Mouse (Mus musculus) hindbrain, embryonic 10.5 days (tissue): ENCODE measurements at regions not wholly inside any gene's neighbourhood (a gene's known extent, or its start where the extent isn't known, plus 50 kb on each side); places are given as distances from the start of the nearest gene placed in this dataset.

Source experiments
- DNase-seq: peaks from one replicate; pipeline ENCODE4 v3.0.0-alpha.2; 2017; ENCODE audit warnings: low spot score
- H3K27ac ChIP-seq: fragments of 300-500 bp; sonication (generic); 2 replicates; pipeline ENCODE4 v1.5.1; 2016; ENCODE audit warnings: mild to moderate bottlenecking, moderate library complexity
- H3K27me3 ChIP-seq: fragments of 300-500 bp; sonication (generic); 2 replicates; pipeline ENCODE4 v1.6.1; 2016; ENCODE audit warnings: mild to moderate bottlenecking; ENCODE audit not compliant: poor library complexity, insufficient read depth, severe bottlenecking
- H3K36me3 ChIP-seq: fragments of 300-500 bp; sonication (generic); 2 replicates; pipeline ENCODE4 v1.6.1; 2016; ENCODE audit warnings: mild to moderate bottlenecking, moderate library complexity
- H3K4me1 ChIP-seq: fragments of 300-500 bp; sonication (generic); replicated peaks from 2 replicates; pipeline ENCODE4 v1.6.1; 2016; ENCODE audit warnings: mild to moderate bottlenecking
- H3K4me3 ChIP-seq: fragments of 300-500 bp; sonication (generic); 2 replicates; pipeline ENCODE4 v1.5.1; 2016; ENCODE audit warnings: mild to moderate bottlenecking, moderate library complexity
- H3K9me3 ChIP-seq: fragments of 300-500 bp; sonication (generic); 2 replicates; pipeline ENCODE4 v1.6.1; 2016; ENCODE audit warnings: mild to moderate bottlenecking, moderate library complexity
- WGBS: fragments of 180-500 bp; shearing (Covaris S2); methylation state at CpG from one replicate; pipeline ENCODE4 v1.1.7; 2016; 5-methylcytosine and 5-hydroxymethylcytosine counted together

GRCm38 (mm10) chr2:51682177-51682576 lies 54.9 kb downstream of the Tas2r134 start:
- 81% methylated on average over 6 of the region's 6 CpGs for WGBS
- Histone ChIP-seq H3K36me3 (no peaks in the 10 kb centered on the region), H3K4me1 (peaks cover 18% of the 10 kb centered on the region; the same call in 1 of the 2 replicates), H3K9me3 (no peaks in the 10 kb centered on the region), H3K27me3 (no peaks in the 10 kb centered on the region), H3K27ac (0 out of 2 replicates have a peak overlapping the region, but pooled peaks have one; percentile 30), H3K4me3 (no peak overlapping the region)
- no peak for DNase-seq

GRCm38 (mm10) chr2:51682745-51683144 lies 55.4 kb downstream of the Tas2r134 start:
- no peaks in the 10 kb centered on the region for H3K9me3 ChIP-seq
- H3K4me1 ChIP-seq = peaks cover 18% of the 10 kb centered on the region; the same call in 1 of the 2 replicates
- WGBS = 92% methylated on average over 4 of the region's 4 CpGs
- H3K27ac ChIP-seq = no peak overlapping the region
- no peak for DNase-seq
- no peaks in the 10 kb centered on the region for H3K27me3 ChIP-seq
- H3K36me3 ChIP-seq = no peaks in the 10 kb centered on the region
- H3K4me3 ChIP-seq = no peak overlapping the region

- Histone ChIP-seq H3K4me1 (0 out of 2 replicates have a peak, but pooled peaks cover 2% of the 10 kb centered on the region), H3K27ac (no peak overlapping the region), H3K36me3 (no peaks in the 10 kb centered on the region), H3K4me3 (no peak overlapping the region), H3K9me3 (no peaks in the 10 kb centered on the region), H3K27me3 (no peaks in the 10 kb centered on the region)
- DNase-seq = no peak
- 82% methylated on average over 5 of the region's 5 CpGs for WGBS
These were observed 77.8 kb downstream of the Tas2r134 start for GRCm38 (mm10) chr2:51705110-51705509.

- WGBS = 78% methylated on average over 2 of the region's 2 CpGs
- Histone ChIP-seq H3K4me1 (0 out of 2 replicates have a peak, but pooled peaks cover 2% of the 10 kb centered on the region), H3K9me3 (no peaks in the 10 kb centered on the region), H3K27me3 (no peaks in the 10 kb centered on the region), H3K36me3 (no peaks in the 10 kb centered on the region), H3K27ac (no peak overlapping the region), H3K4me3 (no peak overlapping the region)
- DNase-seq = no peak
These were observed 81.4 kb downstream of the Tas2r134 start for GRCm38 (mm10) chr2:51708701-51709100.

GRCm38 (mm10) chr2:51712611-51713010 lies 85.3 kb downstream of the Tas2r134 start:
- 94% methylated on average over 7 of the region's 7 CpGs for WGBS
- no peaks in the 10 kb centered on the region for H3K4me1 ChIP-seq
- H3K27me3 ChIP-seq = no peaks in the 10 kb centered on the region
- no peaks in the 10 kb centered on the region for H3K36me3 ChIP-seq
- no peak for DNase-seq
- no peak overlapping the region for H3K27ac ChIP-seq
- no peak overlapping the region for H3K4me3 ChIP-seq
- no peaks in the 10 kb centered on the region for H3K9me3 ChIP-seq

- Histone ChIP-seq H3K4me3 (no peak overlapping the region), H3K27me3 (no peaks in the 10 kb centered on the region; the same call in 1 of the 2 replicates), H3K36me3 (no peaks in the 10 kb centered on the region), H3K4me1 (peaks cover 22% of the 10 kb centered on the region), H3K27ac (no peak overlapping the region), H3K9me3 (no peaks in the 10 kb centered on the region)
- 81% methylated on average over 3 of the region's 3 CpGs for WGBS
- no peak for DNase-seq
These were observed 103.5 kb downstream of the Tas2r134 start for GRCm38 (mm10) chr2:51730805-51731204.

- Histone ChIP-seq H3K27me3 (no peaks in the 10 kb centered on the region; the same call in 1 of the 2 replicates), H3K9me3 (no peaks in the 10 kb centered on the region), H3K4me1 (peaks cover 22% of the 10 kb centered on the region), H3K36me3 (no peaks in the 10 kb centered on the region), H3K4me3 (no peak overlapping the region), H3K27ac (0 out of 2 replicates have a peak overlapping the region, but pooled peaks have one; percentile 41)
- no peak for DNase-seq
- WGBS = 40% methylated on average over 4 of the region's 4 CpGs
These were observed 104.4 kb downstream of the Tas2r134 start for GRCm38 (mm10) chr2:51731703-51732102.

GRCm38 (mm10) chr2:51732355-51732754 lies 105.0 kb downstream of the Tas2r134 start:
- H3K4me1 ChIP-seq = peaks cover 22% of the 10 kb centered on the region
- H3K27ac ChIP-seq = peak overlapping the region; percentile 41
- WGBS = 33% methylated on average over 2 of the region's 2 CpGs
- H3K36me3 ChIP-seq = no peaks in the 10 kb centered on the region
- DNase-seq = peak; percentile 40
- H3K27me3 ChIP-seq = no peaks in the 10 kb centered on the region; the same call in 1 of the 2 replicates
- H3K9me3 ChIP-seq = no peaks in the 10 kb centered on the region
- no peak overlapping the region for H3K4me3 ChIP-seq

GRCm38 (mm10) chr2:51733218-51733617 lies 105.9 kb downstream of the Tas2r134 start:
- Histone ChIP-seq H3K36me3 (no peaks in the 10 kb centered on the region), H3K27ac (no peak overlapping the region), H3K4me1 (peaks cover 22% of the 10 kb centered on the region), H3K4me3 (no peak overlapping the region), H3K27me3 (no peaks in the 10 kb centered on the region; the same call in 1 of the 2 replicates), H3K9me3 (no peaks in the 10 kb centered on the region)
- no peak for DNase-seq
- 51% methylated on average over 3 of the region's 3 CpGs for WGBS

- 86% methylated on average over 4 of the region's 4 CpGs for WGBS
These were observed 109.1 kb downstream of the Tas2r134 start for GRCm38 (mm10) chr2:51736452-51736851.

GRCm38 (mm10) chr2:51747675-51748319 lies 120.5 kb downstream of the Tas2r134 start:
- Histone ChIP-seq H3K36me3 (no peaks in the 10 kb centered on the region), H3K27ac (peak overlapping the region; percentile 31; the same call in 1 of the 2 replicates), H3K27me3 (no peaks in the 10 kb centered on the region), H3K4me3 (no peak overlapping the region), H3K9me3 (no peaks in the 10 kb centered on the region), H3K4me1 (peaks cover 21% of the 10 kb centered on the region)
- DNase-seq = no peak
- 72% methylated on average over 7 of the region's 7 CpGs for WGBS

More at GRCm38 (mm10) chr2:51736452-51736851, 109.1 kb downstream of the Tas2r134 start:
- no peaks in the 10 kb centered on the region for H3K9me3 ChIP-seq
- no peaks in the 10 kb centered on the region for H3K36me3 ChIP-seq
- peaks cover 22% of the 10 kb centered on the region for H3K4me1 ChIP-seq
- H3K4me3 ChIP-seq = no peak overlapping the region
- no peak for DNase-seq
- no peak overlapping the region for H3K27ac ChIP-seq
- H3K27me3 ChIP-seq = no peaks in the 10 kb centered on the region

GRCm38 (mm10) chr2:51749247-51749646 lies 121.9 kb downstream of the Tas2r134 start:
- peaks cover 33% of the 10 kb centered on the region for H3K4me1 ChIP-seq
- no peak for DNase-seq
- 44% methylated on average over 3 of the region's 3 CpGs for WGBS

GRCm38 (mm10) chr2:51752941-51753564 lies 125.7 kb downstream of the Tas2r134 start:
- Histone ChIP-seq H3K4me1 (peaks cover 31% of the 10 kb centered on the region), H3K4me3 (no peak overlapping the region), H3K9me3 (no peaks in the 10 kb centered on the region), H3K27me3 (no peaks in the 10 kb centered on the region), H3K27ac (peak overlapping the region; percentile 78), H3K36me3 (no peaks in the 10 kb centered on the region)
- DNase-seq = peak; percentile 52
- 43% methylated on average over 12 of the region's 12 CpGs for WGBS

More at GRCm38 (mm10) chr2:51749247-51749646, 121.9 kb downstream of the Tas2r134 start:
- H3K9me3 ChIP-seq = no peaks in the 10 kb centered on the region
- no peaks in the 10 kb centered on the region for H3K36me3 ChIP-seq
- H3K4me3 ChIP-seq = no peak overlapping the region
- H3K27me3 ChIP-seq = no peaks in the 10 kb centered on the region
- no peak overlapping the region for H3K27ac ChIP-seq
